Mouse (Mus musculus): ENCODE results near the gene Hs3st6. TPM values are rescaled to one million over a fixed set of nuclear protein-coding genes. Genes with fewer than 3 reads are reported as not detected.

Gene Hs3st6
- total RNA-seq, 1 experiment: 1.6 TPM

- no peak overlapping the region for H3K9ac ChIP-seq (ENCODE audit: insufficient read depth, low read depth, low read length, poor library complexity, severe bottlenecking)
- H3K27ac ChIP-seq (ENCODE audit: insufficient read depth, low read depth, low read length, poor library complexity, severe bottlenecking): no peak overlapping the region
- no peak for TF ChIP-seq CHD2 (IDR thresholded peaks at IDR 0.05; ENCODE audit: low read depth, low read length)
- TF ChIP-seq ZC3H11A (IDR thresholded peaks at IDR 0.05; ENCODE audit: borderline replicate concordance, low read depth, low read length): no peak
- no peak for TF ChIP-seq ZNF384 (IDR thresholded peaks at IDR 0.05; ENCODE audit: low read depth, low read length)
- H3K4me1 ChIP-seq (ENCODE audit: control insufficient read depth in 2 of 2, insufficient read depth in 2 of 2, low read length in 2 of 2, poor library complexity in 1 of 2): peaks cover 1 to 18% of the 10 kb centered on the region in 2 experiments; a peak in 2 of 4 replicates
- no peaks in the 10 kb centered on the region for H3K36me3 ChIP-seq (ENCODE audit: control insufficient read depth, insufficient read depth, low read length, poor library complexity, severe bottlenecking)
- H3K4me3 ChIP-seq (ENCODE audit: insufficient read depth in 1 of 2, low read depth in 1 of 2, low read length in 2 of 2, poor library complexity in 1 of 2, severe bottlenecking in 1 of 2): no peak overlapping the region
- in situ Hi-C loops (cut with MboI; ENCODE audit: low sequenced_read_pairs in 2 of 2, unreplicated experiment in 2 of 2): no loop called here
- DNase-seq (ENCODE audit: low read depth, low spot score): no peak
- no peaks in the 10 kb centered on the region for H3K9me3 ChIP-seq (ENCODE audit: control insufficient read depth, insufficient read depth, low read depth, low read length)
These were observed 20.4 kb upstream of the Hs3st6 start for GRCm38 (mm10) chr17:24732233-24732935.

- H3K4me3 ChIP-seq (ENCODE audit: insufficient read depth in 1 of 2, low read depth in 1 of 2, low read length in 2 of 2, poor library complexity in 1 of 2, severe bottlenecking in 1 of 2): no peak overlapping the region
- peaks cover 1 to 12% of the 10 kb centered on the region in 2 experiments; a peak in 2 of 4 replicates for H3K4me1 ChIP-seq (ENCODE audit: control insufficient read depth in 2 of 2, insufficient read depth in 2 of 2, low read length in 2 of 2, poor library complexity in 1 of 2)
- no peak for TF ChIP-seq CHD2 (IDR thresholded peaks at IDR 0.05; ENCODE audit: low read depth, low read length)
- no peak for TF ChIP-seq ZC3H11A (IDR thresholded peaks at IDR 0.05; ENCODE audit: borderline replicate concordance, low read depth, low read length)
- no peak for TF ChIP-seq MAFK (IDR thresholded peaks at IDR 0.05; ENCODE audit: insufficient read depth, low read depth, low read length)
- TF ChIP-seq ZNF384 (IDR thresholded peaks at IDR 0.05; ENCODE audit: low read depth, low read length): no peak
- TF ChIP-seq HCFC1 (IDR thresholded peaks at IDR 0.05; ENCODE audit: borderline replicate concordance, insufficient read depth, low read length): no peak
- DNase-seq (ENCODE audit: low read depth, low spot score): no peak
- H3K36me3 ChIP-seq (ENCODE audit: control insufficient read depth, insufficient read depth, low read length, poor library complexity, severe bottlenecking): no peaks in the 10 kb centered on the region
- H3K9ac ChIP-seq (ENCODE audit: insufficient read depth, low read depth, low read length, poor library complexity, severe bottlenecking): no peak overlapping the region
- no peak overlapping the region for H3K27ac ChIP-seq (ENCODE audit: insufficient read depth, low read depth, low read length, poor library complexity, severe bottlenecking)
- in situ Hi-C loops (cut with MboI; ENCODE audit: low sequenced_read_pairs in 2 of 2, unreplicated experiment in 2 of 2): no loop called here
- no peaks in the 10 kb centered on the region for H3K9me3 ChIP-seq (ENCODE audit: control insufficient read depth, insufficient read depth, low read depth, low read length)
These were observed 19.2 kb upstream of the Hs3st6 start for GRCm38 (mm10) chr17:24733434-24734050.

GRCm38 (mm10) chr17:24734513-24734912, 18.3 kb upstream of the Hs3st6 start:
- H3K9ac ChIP-seq (ENCODE audit: insufficient read depth, low read depth, low read length, poor library complexity, severe bottlenecking): no peak overlapping the region
- H3K36me3 ChIP-seq (ENCODE audit: control insufficient read depth, insufficient read depth, low read length, poor library complexity, severe bottlenecking): no peaks in the 10 kb centered on the region
- no peak overlapping the region for H3K4me3 ChIP-seq (ENCODE audit: insufficient read depth in 1 of 2, low read depth in 1 of 2, low read length in 2 of 2, poor library complexity in 1 of 2, severe bottlenecking in 1 of 2)
- in situ Hi-C loops (cut with MboI; ENCODE audit: low sequenced_read_pairs in 2 of 2, unreplicated experiment in 2 of 2): no loop called here
- DNase-seq (ENCODE audit: low read depth, low spot score): no peak
- TF ChIP-seq HCFC1 (IDR thresholded peaks at IDR 0.05; ENCODE audit: borderline replicate concordance, insufficient read depth, low read length): no peak
- TF ChIP-seq MAFK (IDR thresholded peaks at IDR 0.05; ENCODE audit: insufficient read depth, low read depth, low read length): no peak
- TF ChIP-seq ZC3H11A (IDR thresholded peaks at IDR 0.05; ENCODE audit: borderline replicate concordance, low read depth, low read length): no peak
- no peaks in the 10 kb centered on the region for H3K9me3 ChIP-seq (ENCODE audit: control insufficient read depth, insufficient read depth, low read depth, low read length)
- peaks cover 1 to 15% of the 10 kb centered on the region in 2 experiments; a peak in 2 of 4 replicates for H3K4me1 ChIP-seq (ENCODE audit: control insufficient read depth in 2 of 2, insufficient read depth in 2 of 2, low read length in 2 of 2, poor library complexity in 1 of 2)
- H3K27ac ChIP-seq (ENCODE audit: insufficient read depth, low read depth, low read length, poor library complexity, severe bottlenecking): no peak overlapping the region

GRCm38 (mm10) chr17:24735446-24735845, 17.3 kb upstream of the Hs3st6 start:
- no peak overlapping the region for H3K27ac ChIP-seq (ENCODE audit: insufficient read depth, low read depth, low read length, poor library complexity, severe bottlenecking)
- DNase-seq (ENCODE audit: low read depth, low spot score): no peak
- TF ChIP-seq ZC3H11A (IDR thresholded peaks at IDR 0.05; ENCODE audit: borderline replicate concordance, low read depth, low read length): no peak
- no peak for TF ChIP-seq MAFK (IDR thresholded peaks at IDR 0.05; ENCODE audit: insufficient read depth, low read depth, low read length)
- TF ChIP-seq CHD2 (IDR thresholded peaks at IDR 0.05; ENCODE audit: low read depth, low read length): no peak
- no peak for TF ChIP-seq HCFC1 (IDR thresholded peaks at IDR 0.05; ENCODE audit: borderline replicate concordance, insufficient read depth, low read length)
- no peak for TF ChIP-seq ZNF384 (IDR thresholded peaks at IDR 0.05; ENCODE audit: low read depth, low read length)
- no peak overlapping the region for H3K9ac ChIP-seq (ENCODE audit: insufficient read depth, low read depth, low read length, poor library complexity, severe bottlenecking)
- in situ Hi-C loops (cut with MboI; ENCODE audit: low sequenced_read_pairs in 2 of 2, unreplicated experiment in 2 of 2): no loop called here
- H3K36me3 ChIP-seq (ENCODE audit: control insufficient read depth, insufficient read depth, low read length, poor library complexity, severe bottlenecking): no peaks in the 10 kb centered on the region
- no peak overlapping the region for H3K4me3 ChIP-seq (ENCODE audit: insufficient read depth in 1 of 2, low read depth in 1 of 2, low read length in 2 of 2, poor library complexity in 1 of 2, severe bottlenecking in 1 of 2)
- H3K9me3 ChIP-seq (ENCODE audit: control insufficient read depth, insufficient read depth, low read depth, low read length): no peaks in the 10 kb centered on the region
- H3K4me1 ChIP-seq (ENCODE audit: control insufficient read depth in 2 of 2, insufficient read depth in 2 of 2, low read length in 2 of 2, poor library complexity in 1 of 2): peaks cover 1 to 15% of the 10 kb centered on the region in 2 experiments; a peak in 2 of 4 replicates

All from ES-E14 (cell line).